Mouse (Mus musculus) gastrocnemius, adult 2 months (tissue): ENCODE results near the gene B4galt2. TPM values are rescaled to one million over a fixed set of nuclear protein-coding genes. Genes with fewer than 3 reads are reported as not detected.
A peak's percentile ranks its signal among the peaks of the same experiment; 100 is the strongest.

ENCODE experiments used
- DNase-seq: peaks from one replicate; pipeline ENCODE4 v3.0.0; 2022
- H3K27ac ChIP-seq: fragments of 200-600 bp; 2 replicates; pipeline ENCODE4 v1.8.1; 2022; ENCODE audit warnings: mild to moderate bottlenecking
- H3K4me3 ChIP-seq: fragments of 200-600 bp; 2 replicates; pipeline ENCODE4 v1.8.1; 2022; ENCODE audit warnings: mild to moderate bottlenecking, moderate library complexity
- CTCF ChIP-seq: fragments of 200-600 bp; IDR thresholded peaks from 2 replicates; pipeline ENCODE4 v1.8.1; 2022; ENCODE audit warnings: antibody characterized with exemption, mild to moderate bottlenecking, moderate library complexity
- intact Hi-C: fragments of 180-260 bp; cut with DNase I; formaldehyde crosslinking; loops from one replicate; pipeline ENCODE4 v1.15.1; 2025
- total RNA-seq, 2 experiments: library from RNA; stranded (reverse); gene quantifications; 2 replicates each; pipeline ENCODE4 v1.2.3; 2021

Gene B4galt2
- total RNA-seq, 2 experiments from 2014 or later, result 1.4 to 2.2 TPM

DNA sequence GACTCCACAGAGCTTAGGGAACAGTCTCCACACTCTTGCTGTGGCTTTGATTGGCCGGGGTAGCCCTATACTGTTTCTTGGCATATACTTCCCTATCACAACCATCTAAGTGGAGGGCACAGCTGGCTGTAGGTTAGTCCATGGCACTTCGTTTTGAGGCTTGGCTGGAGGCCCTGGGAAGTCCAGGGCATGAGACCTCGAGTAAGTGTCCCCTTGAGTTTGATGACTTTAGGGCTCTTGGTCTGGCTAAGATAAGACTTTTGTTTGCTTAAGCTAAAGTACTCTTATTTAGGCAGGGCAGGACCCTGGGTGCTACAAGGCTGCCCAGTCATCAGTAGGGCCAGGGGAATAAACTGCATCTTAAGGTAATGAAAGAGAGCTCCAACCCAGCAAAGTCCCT is 14.8 kb upstream of the B4galt2 start:
- DNase-seq, result no peak
- intact Hi-C loops, result no loop called here
- Histone ChIP-seq H3K27ac (no peak overlapping the region), H3K4me3 (no peak overlapping the region)
- TF ChIP-seq CTCF, result no peak

DNA sequence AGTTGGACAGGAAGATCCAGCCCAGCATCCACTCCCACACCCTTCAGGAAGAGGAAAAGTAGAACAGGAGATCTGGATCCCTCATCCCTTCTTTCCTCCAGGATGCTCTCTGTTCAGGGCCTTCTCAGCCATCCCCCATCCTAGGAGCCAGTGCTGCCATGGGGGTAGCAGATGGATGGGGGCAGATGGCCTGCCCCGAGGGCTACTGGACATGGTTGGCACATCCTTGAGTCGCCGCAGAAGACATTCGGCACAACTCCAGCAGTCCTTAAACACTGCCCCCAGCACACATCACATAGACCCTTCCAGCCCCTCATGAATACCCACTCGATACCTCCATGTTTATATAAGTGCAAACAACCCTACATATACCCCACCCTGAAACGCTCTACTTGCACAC is 12.7 kb upstream of the B4galt2 start:
- no peak for TF ChIP-seq CTCF
- Histone ChIP-seq H3K4me3 (no peak overlapping the region), H3K27ac (no peak overlapping the region)
- no peak for DNase-seq
- intact Hi-C loops, result no loop called here

DNA sequence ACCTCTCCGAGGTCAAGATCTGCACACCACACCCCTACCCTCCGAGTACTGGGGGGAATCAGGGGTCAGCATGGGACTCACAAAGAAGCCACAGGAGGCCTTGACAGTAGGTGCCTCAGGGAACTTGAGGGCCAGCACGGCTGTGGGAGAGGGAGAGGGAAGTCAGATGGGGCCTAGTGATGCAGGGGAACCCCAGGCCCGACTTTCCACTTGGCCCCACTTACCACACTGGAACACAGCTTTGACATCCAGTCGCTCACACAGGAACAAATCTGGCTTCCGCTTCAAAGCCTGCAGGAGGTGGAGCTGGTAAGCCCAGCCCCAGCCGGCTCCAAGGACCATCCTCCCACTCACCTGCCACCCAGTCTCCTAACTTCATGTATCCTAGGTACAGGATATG is 12.1 kb upstream of the B4galt2 start:
- Histone ChIP-seq H3K27ac (no peak overlapping the region), H3K4me3 (no peak overlapping the region)
- TF ChIP-seq CTCF, result no peak
- intact Hi-C loops, result no loop called here
- DNase-seq, result no peak

DNA sequence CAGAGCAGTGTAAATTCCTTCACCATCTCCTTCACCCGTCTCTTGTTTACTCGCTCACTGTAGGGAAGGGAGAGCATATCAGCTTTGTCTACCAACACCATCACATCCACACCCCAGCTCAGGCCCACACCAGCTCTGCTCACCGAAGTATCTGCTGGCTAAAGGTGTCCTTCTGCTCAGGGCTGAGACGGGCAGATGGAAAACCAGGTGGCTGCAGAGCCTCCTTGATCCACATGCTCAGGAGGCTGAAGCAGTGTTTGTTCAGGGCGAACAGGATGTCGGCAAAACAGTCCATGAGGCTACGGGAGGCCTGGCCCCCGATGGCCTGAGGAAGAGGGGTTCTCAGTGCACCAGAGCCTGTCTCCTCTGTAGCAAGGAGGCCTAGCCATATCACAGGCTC is 11.3 kb upstream of the B4galt2 start:
- DNase-seq, result no peak

DNA sequence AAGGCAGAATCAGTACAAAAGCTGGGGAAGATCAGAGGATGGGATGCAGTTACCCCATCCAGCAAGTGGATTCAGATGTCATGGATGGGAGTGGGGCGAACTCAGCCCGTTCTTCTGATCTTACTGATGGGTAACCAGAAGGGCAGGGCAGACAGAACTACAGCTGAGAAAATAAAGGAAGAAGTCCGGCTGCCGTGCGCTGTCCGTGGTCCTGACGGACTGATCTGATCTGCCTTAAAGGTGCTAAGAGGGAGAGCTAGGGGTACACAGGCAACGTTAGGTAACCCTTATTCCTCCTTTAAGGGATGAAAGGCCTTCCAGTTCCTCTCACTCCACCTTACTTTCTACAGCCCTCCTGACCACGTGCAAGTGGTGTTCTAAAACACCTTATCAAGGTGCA is 10.1 kb upstream of the B4galt2 start:
- intact Hi-C loops, result no loop called here
- H3K27ac ChIP-seq, result no peak overlapping the region
- TF ChIP-seq CTCF, result no peak
- DNase-seq, result peak; percentile 62
- no peak overlapping the region for H3K4me3 ChIP-seq

More for the DNA sequence above, 11.3 kb upstream of the B4galt2 start:
- no peak overlapping the region for H3K27ac ChIP-seq
- H3K4me3 ChIP-seq, result no peak overlapping the region
- intact Hi-C loops, result no loop called here
- TF ChIP-seq CTCF, result no peak

DNA sequence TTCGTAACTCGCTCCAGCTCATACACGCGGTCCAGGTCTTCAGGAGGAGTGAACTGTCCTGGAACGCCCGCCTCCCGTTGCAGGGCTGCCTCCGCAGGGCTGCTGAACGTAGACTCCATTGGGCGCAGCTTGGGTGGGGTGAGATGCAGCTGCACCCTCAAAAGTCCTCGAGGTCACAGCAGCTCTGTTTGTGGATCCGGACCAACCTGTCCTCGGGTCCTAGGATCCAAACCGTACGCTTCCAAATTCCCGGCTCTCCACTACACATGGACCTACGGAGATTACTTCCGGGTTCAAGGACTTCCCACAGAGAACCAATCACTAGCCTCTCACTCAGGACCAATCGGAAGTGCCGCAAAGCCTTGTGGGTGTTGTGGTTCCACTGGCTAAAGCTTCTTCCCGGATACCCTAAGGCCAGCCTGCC is 8.5 kb upstream of the B4galt2 start, which contains the start of gene Dph2:
Gene Dph2 (minus strand): TSS at position 295 of the 424 bp plus-strand sequence.
- TF ChIP-seq CTCF, result no peak
- DNase-seq, result peak; percentile 86
- Histone ChIP-seq H3K27ac (peak within 1 kb of the TSS; percentile 79), H3K4me3 (peak within 1 kb of the TSS; percentile 93)
- intact Hi-C loops, result no loop called here

DNA sequence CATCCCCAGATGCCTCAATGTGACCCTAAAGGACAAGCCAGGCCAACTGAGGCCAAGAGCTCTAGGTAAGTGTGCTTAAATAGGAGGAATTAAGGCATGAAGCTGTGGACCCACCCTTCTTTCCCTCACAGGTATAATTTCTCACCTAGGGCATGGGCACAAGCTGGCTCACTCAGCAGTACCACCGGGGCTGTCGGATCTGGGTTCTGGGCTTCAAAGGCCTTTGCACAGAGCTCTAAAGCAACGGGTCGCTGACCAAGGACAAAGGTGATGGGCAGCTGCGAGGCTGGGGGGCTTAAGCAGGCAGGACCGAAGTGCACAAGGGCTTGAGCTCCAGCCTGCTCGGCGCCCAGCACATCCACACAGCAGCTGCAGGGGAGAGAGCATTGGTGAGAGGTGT is 7.5 kb upstream of the B4galt2 start:
- Histone ChIP-seq H3K27ac (no peak overlapping the region), H3K4me3 (no peak overlapping the region; the same call in 1 of the 2 replicates)
- DNase-seq, result no peak
- TF ChIP-seq CTCF, result no peak
- intact Hi-C loops, result no loop called here

DNA sequence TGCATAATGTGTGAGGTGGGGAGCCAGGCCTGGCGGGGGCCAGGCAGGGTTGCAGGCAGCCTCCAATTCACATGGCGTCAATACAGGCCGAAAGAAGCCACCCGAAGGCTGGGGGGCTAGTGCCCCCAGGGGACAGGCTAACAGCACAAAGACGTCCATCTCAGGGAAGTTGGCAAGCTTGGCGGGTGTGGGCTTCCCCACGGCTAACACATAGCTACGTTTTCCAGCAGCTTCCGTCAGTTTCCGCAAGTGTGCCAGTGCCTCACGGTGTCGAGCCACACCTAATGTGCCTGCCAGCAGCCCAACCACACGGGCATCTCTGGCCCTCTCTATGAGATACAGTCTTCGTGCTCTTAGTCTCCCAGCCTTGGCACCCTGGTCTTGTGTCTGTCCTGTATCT is 6.7 kb upstream of the B4galt2 start:
- intact Hi-C loops, result no loop called here
- H3K4me3 ChIP-seq, result no peak overlapping the region
- H3K27ac ChIP-seq, result no peak overlapping the region
- no peak for TF ChIP-seq CTCF
- no peak for DNase-seq

DNA sequence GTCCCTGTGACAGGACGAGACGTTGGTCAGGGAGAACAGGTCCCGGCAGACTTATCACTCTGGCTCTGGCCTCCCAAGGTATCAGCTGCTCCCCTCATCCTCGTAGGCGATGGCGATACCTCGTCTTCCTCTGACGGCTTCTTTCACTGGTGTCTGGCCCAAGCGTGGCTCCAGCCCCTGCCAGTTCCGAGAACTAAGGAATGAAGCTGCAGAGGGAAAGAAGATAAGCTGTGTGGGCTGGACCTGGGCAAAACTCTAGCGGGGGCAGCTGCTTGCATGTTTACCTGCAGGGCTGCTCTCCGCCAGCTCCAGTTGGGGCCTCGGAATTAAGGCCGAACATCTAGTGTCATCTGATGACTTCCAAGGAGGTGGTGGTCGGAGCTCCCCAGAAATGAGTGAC is 6.2 kb upstream of the B4galt2 start:
- H3K4me3 ChIP-seq, result no peak overlapping the region
- H3K27ac ChIP-seq, result no peak overlapping the region
- DNase-seq, result no peak
- no peak for TF ChIP-seq CTCF
- intact Hi-C loops, result no loop called here

DNA sequence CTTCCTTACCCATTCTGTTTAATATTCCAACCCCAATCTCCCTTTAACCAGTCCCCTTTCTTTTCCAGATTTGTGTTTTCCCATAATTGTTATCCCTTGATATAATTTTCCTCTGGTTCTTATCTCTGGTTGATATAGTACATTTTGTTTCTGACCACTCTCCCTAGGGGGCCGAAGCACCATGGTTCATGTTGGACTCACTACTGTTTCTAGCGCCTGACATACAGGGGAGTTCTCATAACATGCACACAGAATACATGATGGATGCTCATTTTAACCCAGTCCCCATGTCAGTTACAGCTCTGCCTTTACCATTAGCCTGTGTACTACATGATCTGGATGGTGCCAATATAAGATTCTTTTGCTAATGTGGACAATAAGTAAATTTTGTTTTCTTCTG is 4.6 kb upstream of the B4galt2 start:
- H3K4me3 ChIP-seq, result peak overlapping the region; percentile 94
- H3K27ac ChIP-seq, result no peak overlapping the region; the same call in 1 of the 2 replicates
- no peak for TF ChIP-seq CTCF
- intact Hi-C loops, result no loop called here
- DNase-seq, result no peak

DNA sequence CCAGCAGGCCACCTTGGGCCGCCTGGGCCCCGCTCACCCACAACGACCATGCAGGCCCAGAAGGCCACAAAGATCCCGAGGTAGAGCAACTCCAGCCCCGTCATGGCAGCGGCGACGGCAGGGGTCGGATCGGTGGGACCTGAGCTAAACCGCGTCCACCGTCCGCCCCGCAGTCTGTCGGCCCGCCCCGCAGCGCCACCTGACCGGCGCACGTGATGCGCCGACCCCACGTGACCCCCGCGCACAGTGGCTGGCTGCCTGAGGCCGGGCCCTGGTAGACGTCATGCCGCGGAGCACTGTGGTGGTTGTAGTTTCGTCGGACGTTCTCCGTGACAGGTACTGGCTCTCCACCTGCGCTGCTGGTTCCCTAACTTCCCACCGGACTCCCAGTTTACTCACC is 3.8 kb upstream of the B4galt2 start, which contains the start of gene Atp6v0b:
Gene Atp6v0b (minus strand): TSS at position 201 of the 400 bp plus-strand sequence.
- DNase-seq, result peak; percentile 97
- Histone ChIP-seq H3K27ac (peak within 1 kb of the TSS; percentile 93), H3K4me3 (peak within 1 kb of the TSS; percentile 94)

DNA sequence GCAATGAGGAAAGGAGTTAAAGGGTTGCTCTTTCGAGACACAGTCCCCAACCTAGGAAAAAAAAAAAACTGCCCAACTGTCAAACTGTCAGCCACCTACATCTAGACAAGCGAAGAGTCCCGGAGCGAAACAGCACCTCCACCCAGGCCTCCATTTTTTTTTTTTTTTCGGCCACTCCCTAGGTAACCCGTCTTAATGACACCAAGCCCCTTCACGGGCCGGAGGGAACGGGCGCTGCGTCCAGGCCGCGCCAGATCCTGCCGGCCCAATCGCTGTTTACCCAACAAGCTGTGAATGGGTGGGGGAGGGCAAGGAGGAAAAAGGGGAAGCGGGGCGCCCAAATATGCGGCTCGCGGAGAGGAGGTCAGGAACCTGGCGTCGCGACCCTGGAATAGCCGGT is 3.4 kb upstream of the B4galt2 start:
- peak overlapping the region; percentile 94 for H3K4me3 ChIP-seq
- H3K27ac ChIP-seq, result peak overlapping the region; percentile 93
- TF ChIP-seq CTCF, result no peak
- DNase-seq, result no peak
- intact Hi-C loops, result no loop called here

More for the DNA sequence above, 3.8 kb upstream of the B4galt2 start, which contains the start of gene Atp6v0b:
- intact Hi-C loops, result no loop called here
- TF ChIP-seq CTCF, result no peak

DNA sequence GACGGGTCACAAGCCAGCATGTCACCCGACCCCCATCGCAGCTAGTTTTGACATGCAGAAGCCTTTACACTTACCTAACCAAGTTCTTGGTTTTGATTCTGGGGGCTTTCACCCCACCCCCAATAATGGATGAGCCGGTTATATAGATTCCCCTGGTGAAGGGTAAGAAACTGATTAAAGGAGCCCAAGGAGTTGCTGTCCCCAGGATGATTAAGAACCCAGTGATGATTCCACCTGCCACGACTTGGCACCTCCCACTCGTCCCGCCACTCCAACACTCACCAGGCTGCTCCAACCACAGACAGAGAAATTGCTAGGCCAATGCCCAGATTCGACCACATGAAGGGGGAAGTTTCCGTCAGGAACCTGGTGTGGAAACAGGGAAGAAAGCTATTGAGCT is 2.7 kb upstream of the B4galt2 start:
- Histone ChIP-seq H3K27ac (no peak overlapping the region), H3K4me3 (peak overlapping the region; percentile 94)
- TF ChIP-seq CTCF, result no peak
- intact Hi-C loops, result no loop called here
- no peak for DNase-seq

DNA sequence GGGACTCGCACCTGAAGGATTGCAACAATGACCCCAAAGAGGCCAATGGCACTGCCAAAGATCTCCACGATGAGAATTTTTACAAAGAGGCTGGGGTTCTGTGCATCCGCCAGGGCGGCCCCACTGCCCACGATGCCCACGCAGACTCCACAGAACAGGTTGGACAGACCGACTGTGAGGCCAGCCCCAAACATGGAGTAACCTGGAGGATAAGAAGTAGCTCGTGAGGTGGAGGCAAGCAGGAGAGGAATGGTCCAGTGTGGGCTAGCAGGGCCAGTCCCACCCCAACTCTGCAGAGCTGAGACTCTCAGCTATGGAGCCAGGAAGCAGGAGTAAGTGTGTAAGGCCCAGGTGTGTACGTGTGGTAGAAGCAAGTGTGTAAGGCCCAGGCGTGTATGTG is 1.8 kb upstream of the B4galt2 start:
- no peak overlapping the region for H3K27ac ChIP-seq
- no peak for TF ChIP-seq CTCF
- no peak for DNase-seq
- no peak overlapping the region for H3K4me3 ChIP-seq
- intact Hi-C loops, result no loop called here
